Mouse (Mus musculus) heart, adult 2 months (tissue): ENCODE results near the gene F10.

ENCODE experiments used
- CTCF ChIP-seq: fragments of 200-600 bp; IDR thresholded peaks from 2 replicates; pipeline ENCODE4 v1.8.1; 2022; ENCODE audit warnings: antibody characterized with exemption, mild to moderate bottlenecking, moderate library complexity
- EP300 ChIP-seq: fragments of 200-500 bp; IDR thresholded peaks from 2 replicates; pipeline ENCODE4 v1.6.1; 2011; ENCODE audit warnings: low read depth, low read length, control low read depth; ENCODE audit not compliant: insufficient read depth
- POLR2A ChIP-seq: fragments of 200-500 bp; IDR thresholded peaks from 2 replicates; pipeline ENCODE4 v1.6.1; 2011; ENCODE audit warnings: mild to moderate bottlenecking, low read depth, low read length, control low read depth; ENCODE audit not compliant: insufficient read depth

- TF ChIP-seq POLR2A (no peak), EP300 (no peak), CTCF (no peak)
Observed at GRCm38 (mm10) chr8:12994468-12994867, 42.6 kb upstream of the F10 start.
